Mouse (Mus musculus) intestine, postnatal 0 days (tissue): ENCODE results near the gene Klk12. TPM values are rescaled to one million over a fixed set of nuclear protein-coding genes. Genes with fewer than 3 reads are reported as not detected.

Experiments
- ATAC-seq: fragments of 200-750 bp; cut with Nextera tagmentation; 2 replicates; pipeline ENCODE4 v1.8.0; 2017; ENCODE audit warnings: mild to moderate bottlenecking, moderate TSS enrichment, moderate library complexity
- H3K27ac ChIP-seq: fragments of 300-500 bp; sonication (generic); 2 replicates; pipeline ENCODE4 v1.5.1; 2014; ENCODE audit warnings: mild to moderate bottlenecking, low read depth, low read length, moderate library complexity
- H3K27me3 ChIP-seq: fragments of 300-500 bp; sonication (generic); replicated peaks from 2 replicates; pipeline ENCODE4 v1.6.1; 2014; ENCODE audit warnings: low read length, mixed read lengths; ENCODE audit not compliant: control insufficient read depth, insufficient read depth
- H3K36me3 ChIP-seq: fragments of 300-500 bp; sonication (generic); 2 replicates; pipeline ENCODE4 v1.6.1; 2014; ENCODE audit warnings: mild to moderate bottlenecking, moderate library complexity; ENCODE audit not compliant: control insufficient read depth, insufficient read depth
- H3K4me1 ChIP-seq: fragments of 300-500 bp; sonication (generic); replicated peaks from 2 replicates; pipeline ENCODE4 v1.6.1; 2014; ENCODE audit warnings: antibody characterized with exemption, low read length, mixed read lengths; ENCODE audit not compliant: control insufficient read depth, insufficient read depth
- H3K4me2 ChIP-seq: fragments of 300-500 bp; sonication (generic); replicated peaks from 2 replicates; pipeline ENCODE4 v1.6.1; 2014; ENCODE audit warnings: low read depth, mild to moderate bottlenecking, moderate library complexity
- H3K4me3 ChIP-seq: fragments of 300-500 bp; sonication (generic); 2 replicates; pipeline ENCODE4 v1.5.1; 2014; ENCODE audit warnings: low read depth, low read length
- H3K9ac ChIP-seq: fragments of 300-500 bp; sonication (generic); 2 replicates; pipeline ENCODE4 v1.6.1; 2014; ENCODE audit warnings: mild to moderate bottlenecking, low read depth, low read length
- H3K9me3 ChIP-seq: fragments of 300-500 bp; sonication (generic); 2 replicates; pipeline ENCODE4 v1.6.1; 2016; ENCODE audit warnings: mixed run types; ENCODE audit not compliant: control insufficient read depth
- CTCF ChIP-seq: sonication (generic); IDR thresholded peaks from 2 replicates; pipeline ENCODE4 v1.5.1; 2016; ENCODE audit warnings: low read depth, mild to moderate bottlenecking, control low read depth, antibody characterized with exemption, moderate library complexity
- WGBS: fragments of 180-500 bp; shearing (Covaris S2); extraction: QIAGEN DNeasy Blood & Tissue Kit; methylation state at CpG from one replicate; pipeline ENCODE4 v1.1.7; 2014; 5-methylcytosine and 5-hydroxymethylcytosine counted together
- polyA plus RNA-seq: library from polyadenylated mRNA; unstranded; fragments of >200 nt; fragmentation: Nextera tagmentation; extraction: Ambion mirVana; gene quantifications from 2 replicates; pipeline ENCODE4 v1.2.1, GENCODE M21; 2015

Gene Klk12
- polyA plus RNA-seq: not detected in 2 replicates

DNA sequence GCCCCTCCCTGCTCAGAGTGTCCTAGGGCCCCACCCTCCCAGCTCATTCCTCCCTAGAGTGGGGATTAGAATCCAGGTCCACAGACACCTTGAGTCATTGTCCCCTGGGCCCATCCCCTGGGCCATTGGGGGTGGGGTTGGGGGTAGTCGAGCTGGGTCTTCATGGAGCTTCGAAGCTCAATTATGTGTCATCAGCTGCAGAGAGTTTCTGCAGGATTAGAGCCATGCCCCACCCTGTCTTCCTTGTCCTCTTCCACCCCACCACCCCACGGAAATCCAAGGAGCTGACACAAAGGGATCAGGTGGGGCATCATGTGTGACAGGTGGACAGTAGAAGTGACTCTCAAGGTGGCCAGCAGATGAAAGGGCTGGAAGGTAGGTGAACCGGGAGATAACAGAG lies at the start of gene Klk12:
Gene Klk12 (plus strand): TSS at position 301 of the 400 bp plus-strand sequence.
- no peak for ATAC-seq
- 70% methylated on average over 4 of the region's 4 CpGs for WGBS
- no peak within 1 kb of the TSS for H3K9ac ChIP-seq
- no peak for TF ChIP-seq CTCF
- H3K27ac ChIP-seq: no peak within 1 kb of the TSS
- no peaks in the 10 kb centered on the region for H3K4me1 ChIP-seq
- no peaks in the 10 kb centered on the region for H3K36me3 ChIP-seq
- no peaks in the 10 kb centered on the region for H3K9me3 ChIP-seq
- H3K4me3 ChIP-seq: no peak within 1 kb of the TSS
- H3K4me2 ChIP-seq: no peak within 1 kb of the TSS
- no peaks in the 10 kb centered on the region for H3K27me3 ChIP-seq

DNA sequence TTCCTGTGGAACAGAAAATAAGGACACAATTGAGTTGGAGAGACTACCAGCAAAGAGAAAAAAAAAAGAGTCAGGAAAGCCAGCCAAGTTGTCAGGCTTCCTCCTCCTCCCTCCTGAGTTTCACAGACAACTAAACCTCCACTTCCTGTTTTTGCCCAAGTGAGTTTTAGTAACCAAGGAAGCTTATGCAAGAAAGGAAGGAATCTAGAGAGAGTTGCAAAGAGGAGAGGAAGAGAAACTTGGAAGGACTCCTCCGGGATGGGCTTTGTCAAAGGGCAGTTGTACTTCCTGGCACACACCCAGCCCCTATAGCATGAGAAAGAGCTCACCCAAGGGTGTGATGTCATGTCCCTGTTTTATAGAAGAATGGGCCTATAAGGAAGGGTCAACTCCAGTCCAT lies 20.9 kb upstream of the Klk12 start:
- no peak overlapping the region for H3K4me2 ChIP-seq
- no peak overlapping the region for H3K4me3 ChIP-seq
- no peaks in the 10 kb centered on the region for H3K4me1 ChIP-seq
- no peak for TF ChIP-seq CTCF
- ATAC-seq: no peak
- H3K9me3 ChIP-seq: no peaks in the 10 kb centered on the region
- no peak overlapping the region for H3K9ac ChIP-seq
- no peaks in the 10 kb centered on the region for H3K36me3 ChIP-seq
- no peak overlapping the region for H3K27ac ChIP-seq
- H3K27me3 ChIP-seq: no peaks in the 10 kb centered on the region
- WGBS: 52% methylated on average over 1 of the region's 1 CpGs

DNA sequence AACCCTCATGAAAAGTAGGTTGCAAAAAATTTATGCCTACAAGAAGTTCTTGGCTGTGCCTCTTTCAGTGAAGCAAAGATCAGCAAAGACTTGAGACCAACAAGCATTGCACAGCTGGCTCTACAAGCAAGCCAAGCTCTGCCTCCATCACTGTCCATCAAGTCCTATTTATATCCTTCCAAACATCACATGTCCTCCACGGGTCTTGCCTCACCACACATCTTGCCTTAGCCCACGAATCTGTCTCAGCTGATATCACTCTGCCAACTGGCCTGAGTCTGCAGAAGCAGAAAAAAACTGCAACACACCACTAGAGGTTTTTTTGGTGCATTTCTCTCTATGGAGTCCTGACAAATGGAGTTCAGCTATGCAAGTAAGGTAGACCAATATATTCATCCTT lies 15.9 kb upstream of the Klk12 start:
- H3K27me3 ChIP-seq: no peaks in the 10 kb centered on the region
- no peak overlapping the region for H3K4me3 ChIP-seq
- H3K4me1 ChIP-seq: no peaks in the 10 kb centered on the region
- no peak overlapping the region for H3K4me2 ChIP-seq
- H3K9ac ChIP-seq: no peak overlapping the region
- no peaks in the 10 kb centered on the region for H3K36me3 ChIP-seq
- ATAC-seq: no peak
- no peak overlapping the region for H3K27ac ChIP-seq
- no peak for TF ChIP-seq CTCF
- 66% methylated on average over 2 of the region's 2 CpGs for WGBS
- H3K9me3 ChIP-seq: no peaks in the 10 kb centered on the region

DNA sequence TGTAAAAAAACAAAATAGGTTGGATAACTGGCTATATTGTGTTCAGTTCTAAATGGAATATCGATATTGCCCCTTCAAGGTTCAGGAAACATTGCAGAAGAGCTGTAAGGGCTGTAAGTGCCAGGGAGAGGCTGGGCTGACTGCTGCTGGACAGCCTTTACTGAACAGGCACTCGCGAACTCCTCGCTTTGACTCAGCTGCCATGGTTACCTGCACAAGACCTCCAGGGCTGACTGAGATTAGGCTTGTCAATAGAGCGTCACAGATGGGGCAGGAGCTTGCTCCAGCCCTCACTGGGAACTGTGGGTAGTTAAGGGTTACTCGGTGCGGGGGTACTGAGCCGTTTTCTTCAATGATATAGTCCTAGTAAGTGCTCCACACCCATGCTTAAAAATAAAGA lies 2.2 kb upstream of the Klk12 start:
- Histone ChIP-seq H3K36me3 (no peaks in the 10 kb centered on the region), H3K9ac (no peak overlapping the region)

DNA sequence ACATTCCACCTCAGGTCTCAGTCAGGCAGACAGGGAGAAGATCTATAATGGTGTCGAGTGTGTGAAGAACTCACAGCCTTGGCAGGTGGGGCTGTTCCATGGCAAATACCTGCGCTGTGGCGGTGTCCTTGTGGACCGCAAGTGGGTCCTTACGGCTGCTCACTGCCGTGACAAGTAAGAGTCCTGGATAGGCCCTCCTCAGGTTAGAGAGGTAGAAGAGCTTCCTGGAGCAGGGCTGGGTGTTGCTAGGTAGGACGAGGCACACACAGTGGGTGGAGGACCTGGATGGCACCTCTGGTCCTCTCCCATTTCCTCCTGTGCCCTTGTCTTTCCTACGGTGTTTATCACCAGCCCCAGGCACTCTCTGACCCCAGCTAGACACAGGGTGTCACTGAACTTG lies 939 bp downstream of the Klk12 start:
- no peak overlapping the region for H3K4me2 ChIP-seq
- no peak for ATAC-seq
- no peak for TF ChIP-seq CTCF
- no peak overlapping the region for H3K27ac ChIP-seq
- H3K4me1 ChIP-seq: no peaks in the 10 kb centered on the region
- WGBS: 89% methylated on average over 8 of the region's 8 CpGs
- no peaks in the 10 kb centered on the region for H3K36me3 ChIP-seq
- no peak overlapping the region for H3K9ac ChIP-seq
- H3K4me3 ChIP-seq: no peak overlapping the region
- H3K9me3 ChIP-seq: no peaks in the 10 kb centered on the region
- no peaks in the 10 kb centered on the region for H3K27me3 ChIP-seq

More for the DNA sequence above, 2.2 kb upstream of the Klk12 start:
- ATAC-seq: no peak
- Histone ChIP-seq H3K27ac (no peak overlapping the region), H3K4me2 (no peak overlapping the region), H3K27me3 (no peaks in the 10 kb centered on the region), H3K9me3 (no peaks in the 10 kb centered on the region), H3K4me1 (no peaks in the 10 kb centered on the region), H3K4me3 (no peak overlapping the region)
- WGBS: 29% methylated on average over 8 of the region's 8 CpGs
- TF ChIP-seq CTCF: no peak

DNA sequence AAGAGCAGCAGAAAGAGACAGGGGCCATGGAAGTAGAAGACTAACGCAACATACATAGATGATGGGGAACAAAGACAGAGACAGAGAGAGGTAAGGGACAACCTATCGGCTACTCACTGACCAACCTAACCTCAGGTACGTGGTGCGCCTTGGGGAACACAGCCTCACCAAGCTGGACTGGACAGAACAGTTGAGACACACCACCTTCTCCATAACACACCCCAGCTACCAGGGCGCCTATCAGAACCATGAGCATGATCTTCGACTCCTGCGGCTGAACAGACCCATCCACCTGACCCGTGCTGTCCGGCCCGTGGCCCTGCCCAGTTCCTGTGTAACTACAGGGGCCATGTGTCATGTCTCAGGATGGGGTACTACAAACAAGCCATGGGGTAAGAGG lies 2.0 kb downstream of the Klk12 start:
- Histone ChIP-seq H3K4me2 (no peak overlapping the region), H3K27ac (no peak overlapping the region), H3K9me3 (no peaks in the 10 kb centered on the region), H3K9ac (no peak overlapping the region), H3K27me3 (no peaks in the 10 kb centered on the region), H3K4me1 (no peaks in the 10 kb centered on the region), H3K4me3 (no peak overlapping the region), H3K36me3 (no peaks in the 10 kb centered on the region)
- ATAC-seq: no peak
- WGBS: 95% methylated on average over 10 of the region's 10 CpGs
- TF ChIP-seq CTCF: no peak

DNA sequence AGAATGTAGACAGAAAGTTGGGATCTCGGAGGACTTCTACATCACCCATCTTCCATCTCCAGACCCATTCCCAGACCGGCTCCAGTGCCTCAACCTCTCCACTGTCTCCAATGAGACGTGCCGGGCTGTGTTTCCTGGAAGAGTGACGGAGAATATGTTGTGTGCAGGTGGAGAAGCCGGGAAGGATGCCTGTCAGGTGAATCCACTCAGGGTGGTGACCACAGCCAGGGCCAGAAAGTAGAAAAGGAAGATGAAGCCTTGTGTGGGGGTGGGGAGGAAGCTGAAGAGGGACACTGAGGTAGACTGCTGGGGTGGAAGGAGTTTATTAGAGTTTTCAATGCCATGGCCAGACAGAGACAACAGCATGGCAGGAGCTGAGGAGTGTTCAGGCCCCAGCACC lies 3.2 kb downstream of the Klk12 start:
- Histone ChIP-seq H3K27me3 (no peaks in the 10 kb centered on the region), H3K4me3 (no peak overlapping the region), H3K9me3 (no peaks in the 10 kb centered on the region), H3K4me2 (no peak overlapping the region), H3K27ac (no peak overlapping the region), H3K4me1 (no peaks in the 10 kb centered on the region), H3K9ac (no peak overlapping the region), H3K36me3 (no peaks in the 10 kb centered on the region)
- 97% methylated on average over 6 of the region's 6 CpGs for WGBS
- ATAC-seq: no peak
- no peak for TF ChIP-seq CTCF
